Mouse (Mus musculus): ENCODE results near the gene Olfr854.

Olfr854 gene

DNA sequence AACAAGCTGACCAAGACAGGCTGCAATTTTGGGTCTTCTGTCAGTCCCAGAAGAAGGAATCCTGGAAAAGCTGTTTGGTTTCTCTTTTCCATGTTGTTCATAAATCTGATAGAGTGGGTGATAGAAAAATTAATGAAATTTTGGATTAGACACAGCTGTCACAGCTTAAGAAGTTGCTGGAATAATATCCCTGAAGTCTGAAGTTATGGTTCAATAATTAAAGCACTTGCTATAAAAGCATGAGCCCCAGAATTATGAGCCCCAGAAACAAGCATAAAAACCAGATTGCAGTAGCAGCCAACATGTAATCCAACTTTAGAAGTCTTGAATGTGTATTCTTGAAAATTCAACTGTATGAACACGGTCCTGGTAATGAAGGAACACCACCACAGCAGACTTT is at the start of gene Olfr854:
Gene Olfr854, minus strand, starts transcription at position 101 of the 400 bp plus-strand sequence.
- no peak for DNase-seq (ENCODE audit: low spot score)

DNA sequence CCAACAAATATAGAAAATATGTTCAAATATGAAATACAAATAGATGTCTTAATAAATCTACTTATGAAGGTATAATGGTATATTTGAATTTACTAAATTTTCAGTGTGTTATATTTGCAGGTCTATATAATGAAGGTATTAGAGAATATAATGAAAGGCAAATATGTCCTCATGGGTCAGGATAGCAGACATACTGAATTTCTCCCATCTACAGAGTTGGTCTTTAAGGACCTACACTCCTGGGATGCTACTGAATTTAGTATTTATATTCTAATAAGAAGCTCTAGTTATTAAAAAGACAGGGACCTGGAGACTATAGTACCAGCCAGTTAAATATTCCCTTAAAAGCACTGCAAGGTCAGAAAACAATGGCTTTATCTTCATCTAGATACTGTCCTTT is 15.1 kb upstream of the Olfr854 start, which contains the start of gene Olfr855:
Gene Olfr855, plus strand, starts transcription at position 301 of the 400 bp plus-strand sequence.
- DNase-seq (ENCODE audit: low spot score), result no peak

DNA sequence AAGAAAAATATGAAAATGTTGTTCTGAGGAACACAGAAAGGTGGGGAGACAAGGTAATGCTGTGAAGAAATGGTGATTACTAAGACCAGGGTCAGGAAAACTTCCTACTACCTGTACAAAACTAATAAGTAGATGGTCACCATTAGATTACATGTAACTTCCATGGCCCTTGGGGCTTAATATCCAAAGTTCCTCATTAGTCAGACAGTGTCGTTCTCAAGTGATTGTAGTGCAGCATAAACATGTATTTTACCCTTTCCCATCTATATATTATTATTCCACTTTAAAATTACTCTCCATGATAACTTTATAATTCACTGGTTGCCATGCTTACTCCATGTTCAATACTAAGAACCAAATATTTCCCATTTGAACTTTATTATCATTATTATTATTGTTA is 26.2 kb downstream of the Olfr854 start, which contains the start of gene Olfr853:
Gene Olfr853, minus strand, starts transcription at position 101 of the 400 bp plus-strand sequence.
- DNase-seq (ENCODE audit: low spot score), result no peak
